Comparison of ENCODE assay signal across 40 mouse cellular contexts in genomic region chr8:12621550-12622222, GRCm38 (mm10). TPM values are rescaled to one million over a fixed set of nuclear protein-coding genes. Genes with fewer than 3 reads are reported as not detected.
DNase-seq lines count a peak whose midpoint lies in the region; ATAC-seq and TF ChIP-seq lines count a peak whose summit lies in the region.
"Had no signal": no experiment of that assay in that cellular context is flagged by ENCODE, and none has a peak within 500 bp of the region (broad histone marks: within the 10 kb centered on the region; RNA-seq: fewer than 3 reads in every experiment).

No protein-coding gene starts in this region.

- no peak overlapping the region for H3K4me2 ChIP-seq in intestine, postnatal 0 days (replicated peaks; ENCODE audit: low read depth)
- no peak overlapping the region for H3K4me2 ChIP-seq in midbrain, embryonic 16.5 days (ENCODE audit: low read length)
- H3K4me2 ChIP-seq: forebrain, embryonic 15.5 days; heart, embryonic 12.5 days; hindbrain, embryonic 15.5 days; limb, embryonic 15.5 days; liver, embryonic 13.5 days; midbrain, embryonic 13.5 days had no signal

- no peak for ATAC-seq in cerebellum, adult (ENCODE audit: insufficient number of reproducible peaks, low FRiP score, low TSS enrichment)
- no peak for ATAC-seq in intestine, postnatal 0 days
- ATAC-seq in midbrain, embryonic 16.5 days, result no peak
- ATAC-seq: CD4-positive, CD25-positive, alpha-beta regulatory T cell, adult 4 months; forebrain, embryonic 15.5 days; inflammation-experienced regulatory T-cells, adult 6 months; lung, postnatal 0 days; midbrain, embryonic 13.5 days had no signal

- peak; percentile 73 for DNase-seq in right cerebral cortex, adult 18-20 months
- DNase-seq in right cerebral cortex, postnatal 4 days, result no peak
- peak; percentile 19 to 46 for DNase-seq in left cerebral cortex, adult 8-10 months (ENCODE audit: low spot score in 2 of 2)
- peak; percentile 46 to 68 for DNase-seq in right cerebral cortex, postnatal 10 days (ENCODE audit: low spot score in 2 of 2)
- DNase-seq: adrenal gland, postnatal 25 days; cerebellum, adult 8-10 months; cerebellum, postnatal 36 days; gastrocnemius, adult 2 months; gastrocnemius, postnatal 36 days; heart, adult 18-20 months; kidney, adult 18-20 months; kidney, postnatal 36 days; liver, embryonic 13.5 days; lung, adult 18-20 months; lung, postnatal 4 days; retina, postnatal 1 day; spleen, adult 18-20 months; thymus, adult 18-20 months; thymus, postnatal 25 days had no signal

- H3K4me1 ChIP-seq in intestine, postnatal 0 days (replicated peaks; ENCODE audit: control insufficient read depth, insufficient read depth, low read length), result no peaks in the 10 kb centered on the region
- H3K4me1 ChIP-seq in midbrain, embryonic 16.5 days (ENCODE audit: control insufficient read depth, insufficient read depth, low read length), result peaks cover 7% of the 10 kb centered on the region; the same call in 1 of the 2 replicates
- H3K4me1 ChIP-seq: heart, embryonic 12.5 days; liver, embryonic 13.5 days; megakaryocyte, embryonic 14.5 days had no signal

- no peaks in the 10 kb centered on the region for H3K27me3 ChIP-seq in intestine, postnatal 0 days (replicated peaks; ENCODE audit: control insufficient read depth, insufficient read depth, low read length)
- no peaks in the 10 kb centered on the region for H3K27me3 ChIP-seq in midbrain, embryonic 16.5 days (ENCODE audit: control insufficient read depth, insufficient read depth, low read depth, low read length)
- H3K27me3 ChIP-seq: forebrain, embryonic 15.5 days; heart, embryonic 12.5 days; hindbrain, embryonic 15.5 days; limb, embryonic 15.5 days; liver, embryonic 13.5 days; megakaryocyte, embryonic 14.5 days; midbrain, embryonic 13.5 days had no signal

- peaks cover 64% of the 10 kb centered on the region for H3K36me3 ChIP-seq in intestine, postnatal 0 days (ENCODE audit: control insufficient read depth, insufficient read depth)
- H3K36me3 ChIP-seq in midbrain, embryonic 16.5 days (ENCODE audit: control insufficient read depth, insufficient read depth, low read length), result peaks cover 17% of the 10 kb centered on the region

- no peaks in the 10 kb centered on the region for H3K9me3 ChIP-seq in intestine, postnatal 0 days (ENCODE audit: control insufficient read depth)
- no peaks in the 10 kb centered on the region for H3K9me3 ChIP-seq in midbrain, embryonic 16.5 days (replicated peaks; ENCODE audit: control insufficient read depth, low read length, poor library complexity, severe bottlenecking)
- H3K9me3 ChIP-seq: forebrain, embryonic 15.5 days; heart, embryonic 12.5 days; hindbrain, embryonic 15.5 days; limb, embryonic 10.5 days; limb, embryonic 15.5 days; liver, embryonic 13.5 days; midbrain, embryonic 13.5 days had no signal

- no peak for TF ChIP-seq CTCF in intestine, postnatal 0 days (IDR thresholded peaks at IDR 0.05; ENCODE audit: low read depth)

- H3K4me3 ChIP-seq in intestine, postnatal 0 days (ENCODE audit: low read depth, low read length), result no peak overlapping the region
- no peak overlapping the region for H3K4me3 ChIP-seq in midbrain, embryonic 16.5 days (ENCODE audit: low read depth, low read length)
- H3K4me3 ChIP-seq: forebrain, embryonic 15.5 days; gastrocnemius, adult 2 months; heart, embryonic 12.5 days; hindbrain, embryonic 15.5 days; layer of hippocampus, adult 2 months; limb, embryonic 10.5 days; limb, embryonic 15.5 days; liver, embryonic 13.5 days; megakaryocyte, embryonic 14.5 days; midbrain, embryonic 13.5 days had no signal

- no peak overlapping the region for H3K9ac ChIP-seq in intestine, postnatal 0 days (ENCODE audit: low read depth, low read length)
- H3K9ac ChIP-seq in midbrain, embryonic 16.5 days (ENCODE audit: low read depth, low read length), result no peak overlapping the region
- H3K9ac ChIP-seq: forebrain, embryonic 15.5 days; heart, embryonic 12.5 days; hindbrain, embryonic 15.5 days; limb, embryonic 15.5 days; liver, embryonic 13.5 days; midbrain, embryonic 13.5 days had no signal

- WGBS in intestine, postnatal 0 days, result 92% methylated on average over 18 of the region's 18 CpGs
- 96% methylated on average over 18 of the region's 18 CpGs for WGBS in midbrain, embryonic 16.5 days

- H3K27ac ChIP-seq in intestine, postnatal 0 days (ENCODE audit: low read depth, low read length), result no peak overlapping the region
- no peak overlapping the region for H3K27ac ChIP-seq in midbrain, embryonic 16.5 days (ENCODE audit: low read length)
- H3K27ac ChIP-seq: forebrain, embryonic 15.5 days; gastrocnemius, adult 2 months; hindbrain, embryonic 15.5 days; layer of hippocampus, adult 2 months; limb, embryonic 10.5 days; limb, embryonic 15.5 days; liver, embryonic 13.5 days; midbrain, embryonic 13.5 days had no signal

RNA-seq across cellular contexts. Expression of gene Spaca7, which starts 48.9 kb away (rescaled TPM):
- not detected for total RNA-seq in left cerebral cortex, adult 8-10 months (2022)
- polyA plus RNA-seq in intestine, postnatal 0 days (2015; fragmentation: Nextera tagmentation; extraction: Ambion mirVana), result 0.29 and 0.50 TPM in 2 replicates
- polyA plus RNA-seq in midbrain, embryonic 16.5 days (2015; fragmentation: Nextera tagmentation; extraction: Ambion mirVana), result not detected in 2 replicates
- total RNA-seq: adrenal gland, postnatal 25 days; gastrocnemius, adult 2 months; gastrocnemius, postnatal 36 days; heart, adult 18-20 months; hematopoietic stem cell, adult 5-6 weeks; layer of hippocampus, adult 2 months; layer of hippocampus, postnatal 14 days; monocyte, adult 5-6 weeks had no signal
- polyA plus RNA-seq: CD4-positive, CD25-positive, alpha-beta regulatory T cell, adult 4 months; embryonic facial prominence, embryonic 11.5 days; forebrain, embryonic 15.5 days; heart, embryonic 12.5 days; heart, postnatal 0 days; hindbrain, embryonic 15.5 days; inflammation-experienced regulatory T-cells, adult 6 months; limb, embryonic 10.5 days; limb, embryonic 15.5 days; liver, embryonic 13.5 days; lung, postnatal 0 days; midbrain, embryonic 13.5 days; neural tube, embryonic 14.5 days; stomach, embryonic 16.5 days had no signal

RNA-seq across cellular contexts. Expression of gene Tubgcp3, which starts 50.4 kb away (rescaled TPM):
- 10 to 100 TPM; 37.2 to 39.1 (median 38.6) TPM for total RNA-seq in left cerebral cortex, adult 8-10 months (2022)
- polyA plus RNA-seq in intestine, postnatal 0 days (2015; fragmentation: Nextera tagmentation; extraction: Ambion mirVana), result 14.8 and 15.2 TPM in 2 replicates
- polyA plus RNA-seq in midbrain, embryonic 16.5 days (2015; fragmentation: Nextera tagmentation; extraction: Ambion mirVana), result 42.5 TPM in 2 replicates
